Mouse (Mus musculus): Measurements from ENCODE around the gene Timm10. TPM values are rescaled to one million over a fixed set of nuclear protein-coding genes. Genes with fewer than 3 reads are reported as not detected.
A peak's percentile ranks its signal among the peaks of the same experiment; 100 is the strongest.
"Not testable (repeated sequence)": the region's sequence is repeated elsewhere in the genome, so short reads cannot be mapped to it uniquely, and the experiment has no call there.

The Timm10 gene
- polyA plus RNA-seq, 1 experiment, result 90.3 TPM

DNA sequence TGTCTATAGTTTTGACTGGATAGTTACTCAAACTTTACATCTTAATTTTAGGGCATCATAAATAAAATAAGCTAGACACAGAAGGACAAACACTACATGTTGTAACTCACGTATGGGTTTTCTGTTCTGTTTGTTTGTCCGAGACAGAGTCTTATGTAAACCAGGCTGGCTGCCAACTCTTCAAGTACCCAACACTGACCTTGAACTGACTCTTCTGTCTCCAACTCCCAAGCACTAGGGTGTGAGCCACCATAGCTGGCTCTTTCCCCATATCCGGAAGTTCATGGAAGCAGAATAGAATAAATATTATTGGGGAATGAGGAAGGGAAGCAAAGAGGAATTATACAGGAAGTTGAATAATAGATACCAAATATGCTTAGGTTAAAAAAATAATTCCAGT is 34.3 kb upstream of the Timm10 start:
- H3K36me3 ChIP-seq (ENCODE audit: control insufficient read depth, insufficient read depth, low read length), result no peaks in the 10 kb centered on the region
- WGBS, result 43% methylated on average over 3 of the region's 3 CpGs
- no peak overlapping the region for H3K4me3 ChIP-seq (ENCODE audit: insufficient read depth, low read depth, low read length)
- DNase-seq, result peak; percentile 25
- H3K4me1 ChIP-seq (ENCODE audit: control insufficient read depth, insufficient read depth, low read length), result no peaks in the 10 kb centered on the region
- H3K27ac ChIP-seq (ENCODE audit: insufficient read depth, low read depth, low read length), result no peak overlapping the region
- TF ChIP-seq POLR2A (IDR thresholded peaks at IDR 0.05; ENCODE audit: low read depth, low read length), result no peak
- TF ChIP-seq CTCF (conservative IDR thresholded peaks at IDR 0.05; ENCODE audit: insufficient read depth, insufficient read length, low read depth, low read length), result no peak
- H3K27me3 ChIP-seq (replicated peaks; ENCODE audit: control insufficient read depth, insufficient read depth, low read length), result no peaks in the 10 kb centered on the region

DNA sequence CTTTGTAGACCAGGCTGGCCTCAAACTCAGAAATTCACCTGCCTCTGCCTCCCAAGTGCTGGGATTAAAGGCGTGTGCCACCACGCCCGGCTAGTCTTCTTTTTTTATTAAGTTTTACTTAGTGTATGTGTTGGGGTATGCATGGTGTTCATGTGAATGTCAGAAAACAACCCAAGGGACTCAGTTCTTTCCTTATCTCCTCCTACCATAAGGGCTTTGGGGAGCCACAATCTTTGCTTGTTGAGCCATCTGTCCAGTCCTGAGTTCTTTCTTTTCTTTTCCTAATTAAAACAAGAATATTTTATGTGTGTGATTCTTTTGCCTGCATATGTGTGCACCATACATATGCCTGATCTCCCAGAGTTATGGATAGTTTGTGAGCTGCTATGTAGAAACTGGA is 33.6 kb upstream of the Timm10 start:
- TF ChIP-seq CTCF (conservative IDR thresholded peaks at IDR 0.05; ENCODE audit: insufficient read depth, insufficient read length, low read depth, low read length) (no peak), POLR2A (IDR thresholded peaks at IDR 0.05; ENCODE audit: low read depth, low read length) (no peak)
- 83% methylated on average over 3 of the region's 3 CpGs for WGBS
- Histone ChIP-seq H3K27me3 (replicated peaks; ENCODE audit: control insufficient read depth, insufficient read depth, low read length) (no peaks in the 10 kb centered on the region), H3K36me3 (ENCODE audit: control insufficient read depth, insufficient read depth, low read length) (no peaks in the 10 kb centered on the region), H3K27ac (ENCODE audit: insufficient read depth, low read depth, low read length) (no peak overlapping the region), H3K4me1 (ENCODE audit: control insufficient read depth, insufficient read depth, low read length) (no peaks in the 10 kb centered on the region), H3K4me3 (ENCODE audit: insufficient read depth, low read depth, low read length) (no peak overlapping the region)
- no peak for DNase-seq

DNA sequence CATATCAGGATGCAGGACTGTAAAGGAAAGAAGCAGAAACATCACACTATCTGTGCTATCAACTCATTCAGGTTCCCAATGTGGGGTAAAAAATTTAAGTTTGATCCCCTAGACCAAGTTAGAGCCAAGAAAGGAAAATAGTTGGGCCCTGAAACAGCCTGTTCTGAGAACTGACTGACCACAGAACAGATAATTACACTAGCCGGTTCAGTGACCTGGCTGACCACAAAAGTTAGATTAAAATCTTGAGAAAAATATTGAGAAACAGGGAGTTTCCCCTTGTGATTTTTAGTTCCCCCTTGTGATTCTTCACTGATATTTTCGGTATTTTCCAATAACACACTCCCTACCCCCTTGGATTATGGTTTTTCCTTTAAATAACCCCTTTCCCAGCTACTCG is 32.9 kb upstream of the Timm10 start:
- no peak for DNase-seq
- Histone ChIP-seq H3K27me3 (replicated peaks; ENCODE audit: control insufficient read depth, insufficient read depth, low read length) (no peaks in the 10 kb centered on the region), H3K4me1 (ENCODE audit: control insufficient read depth, insufficient read depth, low read length) (no peaks in the 10 kb centered on the region), H3K4me3 (ENCODE audit: insufficient read depth, low read depth, low read length) (no peak overlapping the region), H3K27ac (ENCODE audit: insufficient read depth, low read depth, low read length) (no peak overlapping the region), H3K36me3 (ENCODE audit: control insufficient read depth, insufficient read depth, low read length) (no peaks in the 10 kb centered on the region)
- 82% methylated on average over 3 of the region's 3 CpGs for WGBS
- TF ChIP-seq POLR2A (IDR thresholded peaks at IDR 0.05; ENCODE audit: low read depth, low read length) (no peak), CTCF (conservative IDR thresholded peaks at IDR 0.05; ENCODE audit: insufficient read depth, insufficient read length, low read depth, low read length) (no peak)

DNA sequence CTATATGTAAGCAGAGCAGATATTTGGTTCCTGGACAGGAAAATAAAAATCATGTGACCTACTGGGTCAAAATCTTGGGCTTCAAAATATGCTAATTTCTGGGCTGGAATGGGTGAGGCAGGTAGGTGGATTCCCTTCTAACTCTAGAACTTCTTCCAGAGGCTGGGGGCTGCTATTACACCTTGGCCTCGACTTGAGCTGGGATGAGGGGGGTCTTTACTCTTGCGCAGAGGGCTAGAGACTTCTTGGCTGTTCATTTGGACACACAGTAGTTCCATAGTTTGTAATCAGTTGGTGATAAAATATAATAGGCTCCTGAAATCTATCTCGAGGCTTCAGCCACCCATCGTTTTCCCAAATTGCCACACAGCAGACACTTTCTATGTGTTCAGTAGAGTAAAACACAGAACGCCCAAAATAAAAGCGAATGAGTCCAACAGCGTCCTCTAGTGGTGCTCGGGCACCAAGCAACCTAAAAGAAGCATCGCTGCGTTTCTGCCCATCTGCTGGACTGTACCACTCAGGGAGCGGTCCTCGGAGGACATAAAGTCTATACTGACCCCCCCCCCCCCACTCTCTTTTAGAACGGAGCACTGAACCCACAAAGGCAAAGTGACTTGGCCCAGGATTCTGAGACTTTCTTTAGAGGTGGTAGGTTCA is 28.8 kb upstream of the Timm10 start:
- H3K4me1 ChIP-seq (ENCODE audit: control insufficient read depth, insufficient read depth, low read length), result 0 out of 2 replicates have a peak, but pooled peaks cover 2% of the 10 kb centered on the region
- no peaks in the 10 kb centered on the region for H3K27me3 ChIP-seq (replicated peaks; ENCODE audit: control insufficient read depth, insufficient read depth, low read length)
- 9% methylated on average over 13 of the region's 13 CpGs for WGBS
- no peaks in the 10 kb centered on the region for H3K36me3 ChIP-seq (ENCODE audit: control insufficient read depth, insufficient read depth, low read length)
- TF ChIP-seq CTCF (conservative IDR thresholded peaks at IDR 0.05; ENCODE audit: insufficient read depth, insufficient read length, low read depth, low read length) (peak; percentile 89), POLR2A (IDR thresholded peaks at IDR 0.05; ENCODE audit: low read depth, low read length) (no peak)
- H3K27ac ChIP-seq (ENCODE audit: insufficient read depth, low read depth, low read length), result no peak overlapping the region
- H3K4me3 ChIP-seq (ENCODE audit: insufficient read depth, low read depth, low read length), result peak overlapping the region; percentile 78
- DNase-seq, result peak; percentile 73

DNA sequence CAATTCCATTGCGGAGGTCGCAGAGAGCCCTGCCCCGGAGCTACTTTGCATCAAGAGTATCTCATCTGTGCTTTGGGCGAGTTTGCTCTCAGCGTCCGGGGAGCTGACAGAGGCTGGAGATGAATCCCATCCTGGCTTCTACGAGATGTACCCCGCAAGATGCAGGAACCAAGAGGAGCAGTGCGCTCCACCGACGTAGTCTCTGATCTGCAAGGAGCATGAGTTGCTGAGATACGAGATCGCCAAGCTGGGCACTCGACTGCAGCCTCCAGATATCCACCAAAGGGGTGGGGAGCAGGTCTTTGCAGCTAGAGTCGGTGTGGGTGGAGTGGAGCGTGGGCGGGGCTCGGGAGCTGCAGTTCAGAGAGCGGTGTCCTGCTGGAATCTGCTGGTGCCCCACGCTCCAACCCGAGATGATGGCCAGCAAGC is 28.3 kb upstream of the Timm10 start, which contains the start of gene Ube2l6:
TSS of gene Ube2l6 (plus strand) at position 336 of the 429 bp plus-strand sequence.
- Histone ChIP-seq H3K27me3 (replicated peaks; ENCODE audit: control insufficient read depth, insufficient read depth, low read length) (no peaks in the 10 kb centered on the region), H3K4me1 (ENCODE audit: control insufficient read depth, insufficient read depth, low read length) (0 out of 2 replicates have a peak, but pooled peaks cover 2% of the 10 kb centered on the region), H3K4me3 (ENCODE audit: insufficient read depth, low read depth, low read length) (peak within 1 kb of the TSS; percentile 78), H3K27ac (ENCODE audit: insufficient read depth, low read depth, low read length) (peak within 1 kb of the TSS; percentile 39), H3K36me3 (ENCODE audit: control insufficient read depth, insufficient read depth, low read length) (no peaks in the 10 kb centered on the region)
- DNase-seq, result peak; percentile 76
- TF ChIP-seq CTCF (conservative IDR thresholded peaks at IDR 0.05; ENCODE audit: insufficient read depth, insufficient read length, low read depth, low read length) (0 out of 2 replicates have a peak, but pooled peaks have one; percentile 1), POLR2A (IDR thresholded peaks at IDR 0.05; ENCODE audit: low read depth, low read length) (no peak)
- WGBS, result under 1% methylated on average over 21 of the region's 21 CpGs

DNA sequence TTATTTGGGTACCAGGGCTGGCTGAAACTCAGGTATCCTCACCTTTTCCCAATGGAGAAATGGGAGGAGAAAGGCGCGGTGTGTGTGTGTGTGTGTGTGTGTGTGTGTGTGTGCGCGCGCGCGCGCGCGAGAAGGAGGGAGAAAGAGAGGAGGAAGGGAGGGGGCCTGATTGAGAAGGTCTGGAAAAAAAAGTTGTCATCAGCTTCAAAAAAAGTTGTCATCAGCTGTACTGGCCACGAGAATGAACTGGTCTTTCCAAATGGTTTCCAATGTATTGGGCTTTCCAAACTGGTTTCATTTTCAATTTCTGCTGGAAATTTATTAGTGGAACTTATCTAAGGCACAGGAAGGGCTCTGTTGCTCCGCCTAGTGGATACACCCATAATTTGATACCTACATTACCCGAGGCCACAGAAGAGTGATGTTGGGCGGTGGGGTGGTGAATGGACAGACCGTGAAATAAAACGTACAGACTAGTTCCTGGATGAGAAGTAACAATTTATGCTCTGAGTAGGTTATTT is 27.7 kb upstream of the Timm10 start:
- Histone ChIP-seq H3K4me3 (ENCODE audit: insufficient read depth, low read depth, low read length) (peak overlapping the region; percentile 78), H3K36me3 (ENCODE audit: control insufficient read depth, insufficient read depth, low read length) (no peaks in the 10 kb centered on the region), H3K27ac (ENCODE audit: insufficient read depth, low read depth, low read length) (peak overlapping the region; percentile 39), H3K4me1 (ENCODE audit: control insufficient read depth, insufficient read depth, low read length) (0 out of 2 replicates have a peak, but pooled peaks cover 2% of the 10 kb centered on the region), H3K27me3 (replicated peaks; ENCODE audit: control insufficient read depth, insufficient read depth, low read length) (no peaks in the 10 kb centered on the region)
- 0% methylated on average over 16 of the region's 16 CpGs for WGBS
- TF ChIP-seq POLR2A (IDR thresholded peaks at IDR 0.05; ENCODE audit: low read depth, low read length), result no peak
- TF ChIP-seq CTCF (conservative IDR thresholded peaks at IDR 0.05; ENCODE audit: insufficient read depth, insufficient read length, low read depth, low read length), result peak; percentile 55
- peak; percentile 88 for DNase-seq

DNA sequence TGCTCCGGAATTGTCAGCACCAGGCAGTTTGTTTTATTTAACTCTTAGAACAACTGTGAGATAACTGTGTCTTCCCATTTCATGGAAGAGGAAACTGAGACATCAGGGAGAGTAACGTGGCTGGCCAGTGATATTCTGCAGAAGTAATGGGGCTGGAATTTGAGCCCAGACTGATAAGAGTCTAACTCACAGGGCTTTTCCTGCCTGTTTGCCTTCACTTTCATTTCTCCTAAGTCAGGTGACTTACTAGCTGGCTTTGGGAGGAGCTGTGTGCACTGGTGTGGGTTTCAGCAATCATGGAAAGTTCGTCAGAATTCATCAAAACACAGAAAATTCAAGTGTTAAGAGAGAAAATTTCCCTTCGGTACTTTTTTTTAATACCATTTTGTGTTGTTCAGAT is 26.5 kb upstream of the Timm10 start:
- 71% methylated on average over 4 of the region's 4 CpGs for WGBS
- TF ChIP-seq POLR2A (IDR thresholded peaks at IDR 0.05; ENCODE audit: low read depth, low read length) (no peak), CTCF (conservative IDR thresholded peaks at IDR 0.05; ENCODE audit: insufficient read depth, insufficient read length, low read depth, low read length) (no peak)
- H3K4me1 ChIP-seq (ENCODE audit: control insufficient read depth, insufficient read depth, low read length), result 0 out of 2 replicates have a peak, but pooled peaks cover 2% of the 10 kb centered on the region
- no peak overlapping the region for H3K4me3 ChIP-seq (ENCODE audit: insufficient read depth, low read depth, low read length)
- no peaks in the 10 kb centered on the region for H3K27me3 ChIP-seq (replicated peaks; ENCODE audit: control insufficient read depth, insufficient read depth, low read length)
- DNase-seq, result peak; percentile 24
- H3K36me3 ChIP-seq (ENCODE audit: control insufficient read depth, insufficient read depth, low read length), result no peaks in the 10 kb centered on the region
- no peak overlapping the region for H3K27ac ChIP-seq (ENCODE audit: insufficient read depth, low read depth, low read length)

DNA sequence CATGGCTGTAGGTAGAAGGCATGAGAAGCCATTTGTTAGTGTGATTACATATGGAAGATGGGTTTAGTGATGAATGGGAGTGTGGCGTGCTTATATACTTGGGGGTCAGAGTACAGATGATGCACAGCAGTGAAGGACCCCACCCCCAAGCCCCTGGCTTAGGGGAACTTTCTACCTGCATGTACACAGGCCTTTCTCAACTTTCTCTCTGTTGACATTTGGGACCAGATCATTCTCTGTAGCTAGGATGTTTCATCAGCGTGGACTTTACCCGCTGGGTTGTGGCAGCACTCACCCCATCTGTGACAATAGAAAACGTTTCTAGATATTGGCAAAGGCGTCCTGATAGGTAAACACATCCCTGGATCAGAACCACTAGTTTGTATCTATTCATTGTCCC is 25.6 kb upstream of the Timm10 start:
- WGBS, result 85% methylated on average over 5 of the region's 5 CpGs
- H3K4me3 ChIP-seq (ENCODE audit: insufficient read depth, low read depth, low read length); H3K4me1 ChIP-seq (ENCODE audit: control insufficient read depth, insufficient read depth, low read length); H3K27me3 ChIP-seq (replicated peaks; ENCODE audit: control insufficient read depth, insufficient read depth, low read length); H3K36me3 ChIP-seq (ENCODE audit: control insufficient read depth, insufficient read depth, low read length); DNase-seq; H3K27ac ChIP-seq (ENCODE audit: insufficient read depth, low read depth, low read length): not testable (repeated sequence)

Data from kidney, adult 2 months (tissue).